Mouse (Mus musculus) liver, embryonic 13.5 days (tissue): ENCODE measurements around the gene Gm3336. TPM values are rescaled to one million over a fixed set of nuclear protein-coding genes. Genes with fewer than 3 reads are reported as not detected.

Source experiments
- ATAC-seq: fragments of 200-750 bp; cut with Nextera tagmentation; 2 replicates; pipeline ENCODE4 v1.8.0; 2017; ENCODE audit warnings: low read depth, mild to moderate bottlenecking, moderate number of reproducible peaks, moderate library complexity
- DNase-seq: peaks from one replicate; pipeline ENCODE4 v3.0.0; 2022
- H3K27ac ChIP-seq: fragments of 300-500 bp; sonication (generic); 2 replicates; pipeline ENCODE4 v1.5.1; 2015; ENCODE audit warnings: moderate library complexity, mild to moderate bottlenecking, inconsistent platforms
- H3K27me3 ChIP-seq: fragments of 300-500 bp; sonication (generic); 2 replicates; pipeline ENCODE4 v1.6.1; 2015; ENCODE audit warnings: mild to moderate bottlenecking, inconsistent platforms
- H3K36me3 ChIP-seq: fragments of 300-500 bp; sonication (generic); 2 replicates; pipeline ENCODE4 v1.6.1; 2015; ENCODE audit warnings: mild to moderate bottlenecking, inconsistent platforms
- H3K4me1 ChIP-seq: fragments of 300-500 bp; sonication (generic); replicated peaks from 2 replicates; pipeline ENCODE4 v1.6.1; 2015; ENCODE audit warnings: inconsistent platforms
- H3K4me2 ChIP-seq: fragments of 300-500 bp; sonication (generic); 2 replicates; pipeline ENCODE4 v1.6.1; 2015; ENCODE audit warnings: inconsistent platforms, mild to moderate bottlenecking, moderate library complexity
- H3K4me3 ChIP-seq: fragments of 300-500 bp; sonication (generic); replicated peaks from 2 replicates; pipeline ENCODE4 v1.5.1; 2015; ENCODE audit warnings: mild to moderate bottlenecking, inconsistent platforms
- H3K9ac ChIP-seq: fragments of 300-500 bp; sonication (generic); 2 replicates; pipeline ENCODE4 v1.6.1; 2015; ENCODE audit warnings: mild to moderate bottlenecking, inconsistent platforms
- H3K9me3 ChIP-seq: fragments of 300-500 bp; sonication (generic); replicated peaks from 2 replicates; pipeline ENCODE4 v1.6.1; 2016; ENCODE audit warnings: inconsistent platforms
- WGBS: fragments of 180-500 bp; shearing (Covaris S2); methylation state at CpG from one replicate; pipeline ENCODE4 v1.1.7; 2015; ENCODE audit not compliant: insufficient replicate concordance; 5-methylcytosine and 5-hydroxymethylcytosine counted together
- polyA plus RNA-seq: library from polyadenylated mRNA; unstranded; fragments of >200 nt; fragmentation: Nextera tagmentation; extraction: Ambion mirVana; gene quantifications from 2 replicates; pipeline ENCODE4 v1.2.1, GENCODE M21; 2015

Gm3336 gene
- polyA plus RNA-seq, 1 experiment from 2014 or later: not detected

GRCm38 (mm10) chr8:70720739-70721138, 2.4 kb downstream of the Gm3336 start:
- no peaks in the 10 kb centered on the region for H3K36me3 ChIP-seq
- WGBS: under 1% methylated on average over 3 of the region's 3 CpGs
- H3K27ac ChIP-seq: no peak overlapping the region
- peak; percentile 63 for DNase-seq
- no peak overlapping the region for H3K9ac ChIP-seq
- no peak overlapping the region for H3K4me2 ChIP-seq
- ATAC-seq: no peak
- H3K4me1 ChIP-seq: peaks cover 7% of the 10 kb centered on the region; the same call in 1 of the 2 replicates
- no peaks in the 10 kb centered on the region for H3K9me3 ChIP-seq
- H3K27me3 ChIP-seq: peaks cover 18% of the 10 kb centered on the region
- H3K4me3 ChIP-seq: no peak overlapping the region

GRCm38 (mm10) chr8:70721601-70722000, 3.3 kb downstream of the Gm3336 start:
- H3K4me3 ChIP-seq: no peak overlapping the region
- H3K9me3 ChIP-seq: no peaks in the 10 kb centered on the region
- peaks cover 7% of the 10 kb centered on the region; the same call in 1 of the 2 replicates for H3K4me1 ChIP-seq
- DNase-seq (no peak), ATAC-seq (no peak)
- H3K36me3 ChIP-seq: no peaks in the 10 kb centered on the region
- 72% methylated on average over 8 of the region's 8 CpGs for WGBS
- H3K27me3 ChIP-seq: peaks cover 26% of the 10 kb centered on the region
- no peak overlapping the region for H3K4me2 ChIP-seq
- H3K27ac ChIP-seq: no peak overlapping the region
- H3K9ac ChIP-seq: no peak overlapping the region

- peaks cover 40% of the 10 kb centered on the region for H3K27me3 ChIP-seq
- H3K27ac ChIP-seq: peak within 1 kb of the TSS; percentile 84
- no peak within 1 kb of the TSS for H3K4me3 ChIP-seq
- H3K9ac ChIP-seq: peak within 1 kb of the TSS; percentile 26; the same call in 1 of the 2 replicates
- DNase-seq (no peak), ATAC-seq (peak; percentile 72)
- H3K36me3 ChIP-seq: no peaks in the 10 kb centered on the region
- 47% methylated on average over 7 of the region's 7 CpGs for WGBS
- peak within 1 kb of the TSS; percentile 23; the same call in 1 of the 2 replicates for H3K4me2 ChIP-seq
- H3K9me3 ChIP-seq: no peaks in the 10 kb centered on the region
- peaks cover 8% of the 10 kb centered on the region; the same call in 1 of the 2 replicates for H3K4me1 ChIP-seq
Measured at GRCm38 (mm10) chr8:70723486-70724210, 5.3 kb downstream of the Gm3336 start, which contains the start of gene Pde4c. TSS of gene Pde4c (plus strand) at chr8:70723720.

- Histone ChIP-seq H3K9ac (0 out of 2 replicates have a peak overlapping the region, but pooled peaks have one; percentile 26), H3K4me2 (peak overlapping the region; percentile 23; the same call in 1 of the 2 replicates), H3K36me3 (no peaks in the 10 kb centered on the region), H3K4me1 (0 out of 2 replicates have a peak, but pooled peaks cover 7% of the 10 kb centered on the region), H3K9me3 (no peaks in the 10 kb centered on the region), H3K27me3 (peaks cover 43% of the 10 kb centered on the region), H3K4me3 (no peak overlapping the region), H3K27ac (peak overlapping the region; percentile 84)
- WGBS: 59% methylated on average over 12 of the region's 12 CpGs
- ATAC-seq (0 out of 2 replicates have a peak, but pooled peaks have one; percentile 14), DNase-seq (no peak)
Measured at GRCm38 (mm10) chr8:70724216-70724615, 5.9 kb downstream of the Gm3336 start.

- H3K4me3 ChIP-seq: no peak overlapping the region
- no peaks in the 10 kb centered on the region for H3K36me3 ChIP-seq
- H3K27ac ChIP-seq: no peak overlapping the region
- DNase-seq: no peak
- H3K27me3 ChIP-seq: peaks cover 56% of the 10 kb centered on the region
- ATAC-seq: no peak
- no peak overlapping the region for H3K9ac ChIP-seq
- WGBS: 25% methylated on average over 14 of the region's 14 CpGs
- H3K4me1 ChIP-seq: peaks cover 14% of the 10 kb centered on the region; the same call in 1 of the 2 replicates
- H3K9me3 ChIP-seq: no peaks in the 10 kb centered on the region
- H3K4me2 ChIP-seq: no peak overlapping the region
Measured at GRCm38 (mm10) chr8:70725792-70726447, 7.6 kb downstream of the Gm3336 start.

GRCm38 (mm10) chr8:70726721-70727120, 8.4 kb downstream of the Gm3336 start:
- H3K9ac ChIP-seq: no peak overlapping the region
- no peak overlapping the region for H3K27ac ChIP-seq
- peaks cover 12% of the 10 kb centered on the region; the same call in 1 of the 2 replicates for H3K4me1 ChIP-seq
- 37% methylated on average over 11 of the region's 11 CpGs for WGBS
- no peak overlapping the region for H3K4me2 ChIP-seq
- DNase-seq: no peak
- peaks cover 63% of the 10 kb centered on the region for H3K27me3 ChIP-seq
- no peaks in the 10 kb centered on the region for H3K36me3 ChIP-seq
- ATAC-seq: no peak
- H3K9me3 ChIP-seq: no peaks in the 10 kb centered on the region
- no peak overlapping the region for H3K4me3 ChIP-seq

- Histone ChIP-seq H3K27ac (no peak overlapping the region), H3K4me2 (peak overlapping the region; percentile 56), H3K9ac (0 out of 2 replicates have a peak overlapping the region, but pooled peaks have one; percentile 49), H3K4me3 (peak overlapping the region; percentile 26), H3K4me1 (peaks cover 12% of the 10 kb centered on the region; the same call in 1 of the 2 replicates), H3K9me3 (no peaks in the 10 kb centered on the region), H3K27me3 (peaks cover 76% of the 10 kb centered on the region), H3K36me3 (no peaks in the 10 kb centered on the region)
- 3% methylated on average over 34 of the region's 34 CpGs for WGBS
- DNase-seq: no peak
- ATAC-seq: no peak
Measured at GRCm38 (mm10) chr8:70729808-70730475, 11.6 kb downstream of the Gm3336 start.

GRCm38 (mm10) chr8:70730956-70731355, 12.6 kb downstream of the Gm3336 start:
- Histone ChIP-seq H3K36me3 (no peaks in the 10 kb centered on the region), H3K9me3 (no peaks in the 10 kb centered on the region), H3K27me3 (peaks cover 76% of the 10 kb centered on the region), H3K27ac (no peak overlapping the region), H3K4me1 (peaks cover 12% of the 10 kb centered on the region; the same call in 1 of the 2 replicates), H3K4me3 (no peak overlapping the region), H3K4me2 (no peak overlapping the region), H3K9ac (no peak overlapping the region)
- 0 out of 2 replicates have a peak, but pooled peaks have one; percentile 30 for ATAC-seq
- WGBS: 59% methylated on average over 4 of the region's 4 CpGs
- DNase-seq: no peak

- WGBS: 48% methylated on average over 5 of the region's 5 CpGs
- no peaks in the 10 kb centered on the region for H3K36me3 ChIP-seq
- DNase-seq (no peak), ATAC-seq (no peak)
- no peak overlapping the region for H3K9ac ChIP-seq
- H3K4me3 ChIP-seq: no peak overlapping the region
- no peaks in the 10 kb centered on the region for H3K9me3 ChIP-seq
- H3K27ac ChIP-seq: no peak overlapping the region
- H3K4me2 ChIP-seq: no peak overlapping the region
- H3K4me1 ChIP-seq: no peaks in the 10 kb centered on the region; the same call in 1 of the 2 replicates
- peaks cover 54% of the 10 kb centered on the region for H3K27me3 ChIP-seq
Measured at GRCm38 (mm10) chr8:70737705-70738104, 19.4 kb downstream of the Gm3336 start.

GRCm38 (mm10) chr8:70738211-70738610, 19.9 kb downstream of the Gm3336 start:
- ATAC-seq (no peak), DNase-seq (no peak)
- Histone ChIP-seq H3K4me3 (no peak overlapping the region), H3K27ac (no peak overlapping the region), H3K9ac (no peak overlapping the region), H3K4me1 (peaks cover 4% of the 10 kb centered on the region), H3K4me2 (no peak overlapping the region), H3K9me3 (no peaks in the 10 kb centered on the region), H3K36me3 (no peaks in the 10 kb centered on the region), H3K27me3 (peaks cover 54% of the 10 kb centered on the region)
- WGBS: 32% methylated on average over 3 of the region's 3 CpGs

- WGBS: 58% methylated on average over 5 of the region's 5 CpGs
- Histone ChIP-seq H3K4me1 (peaks cover 18% of the 10 kb centered on the region), H3K9me3 (no peaks in the 10 kb centered on the region), H3K27me3 (peaks cover 84% of the 10 kb centered on the region), H3K4me3 (no peak overlapping the region), H3K9ac (no peak overlapping the region), H3K4me2 (no peak overlapping the region), H3K36me3 (no peaks in the 10 kb centered on the region), H3K27ac (no peak overlapping the region)
- DNase-seq (no peak), ATAC-seq (no peak)
Measured at GRCm38 (mm10) chr8:70741661-70742060, 23.3 kb downstream of the Gm3336 start.
